In the genomic region with DNA sequence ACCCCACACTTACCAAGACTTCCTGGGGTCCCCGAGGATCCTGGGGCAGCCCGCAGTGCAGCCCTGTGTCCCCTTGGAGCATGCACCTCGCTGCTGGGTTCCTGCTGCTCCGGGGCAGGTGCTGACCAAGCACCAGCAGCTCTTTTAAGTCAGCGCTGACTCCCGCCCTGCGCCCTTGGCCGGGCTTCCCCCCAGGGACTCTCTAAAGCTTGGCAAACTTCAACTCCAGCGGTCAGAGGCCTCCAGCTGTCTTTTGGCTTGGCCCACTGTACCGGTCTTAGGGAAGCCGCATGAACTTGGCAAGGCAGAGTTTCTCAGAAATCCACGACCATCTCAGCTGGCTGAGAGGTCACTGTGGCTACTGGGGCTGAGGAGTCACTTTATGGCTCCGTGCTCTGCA, we compare ENCODE assay signal across 8 mouse cellular contexts. TPM values are rescaled to one million over a fixed set of nuclear protein-coding genes. Genes with fewer than 3 reads are reported as not detected.
DNase-seq lines count a peak whose midpoint lies in the region; ATAC-seq lines count a peak whose summit lies in the region.

A gene (minus strand): TSS at position 111 of the 400 bp plus-strand sequence.

- no peak for ATAC-seq in kidney, embryonic 15.5 days (replicated peaks; ENCODE audit: low FRiP score)
- ATAC-seq in heart, embryonic 13.5 days (ENCODE audit: extremely low read depth, insufficient number of reproducible peaks, low FRiP score, low TSS enrichment), result no peak
- ATAC-seq in limb, embryonic 13.5 days (ENCODE audit: low FRiP score, low read depth), result 0 out of 2 replicates have a peak, but pooled peaks have one; percentile 36
- ATAC-seq in stomach, embryonic 15.5 days (ENCODE audit: insufficient read depth, low FRiP score, low read depth), result peak; percentile 60; the same call in 1 of the 2 replicates
- ATAC-seq in megakaryocyte progenitor cell, adult 5-6 weeks (replicated peaks; ENCODE audit: poor library complexity), result no peak
- no peak for ATAC-seq in forebrain, embryonic 12.5 days (ENCODE audit: low FRiP score)

- peak; percentile 47 for DNase-seq in kidney, adult 18-20 months
- no peak for DNase-seq in cerebellum, adult 11 months

- peaks cover 12% of the 10 kb centered on the region; the same call in 1 of the 2 replicates for H3K27me3 ChIP-seq in kidney, embryonic 15.5 days
- peaks cover 18% of the 10 kb centered on the region for H3K27me3 ChIP-seq in heart, embryonic 13.5 days (replicated peaks)
- peaks cover 18% of the 10 kb centered on the region; the same call in 1 of the 2 replicates for H3K27me3 ChIP-seq in limb, embryonic 13.5 days
- no peaks in the 10 kb centered on the region for H3K27me3 ChIP-seq in stomach, embryonic 15.5 days (replicated peaks)
- H3K27me3 ChIP-seq in forebrain, embryonic 12.5 days, result no peaks in the 10 kb centered on the region

- no peaks in the 10 kb centered on the region for H3K9me3 ChIP-seq in kidney, embryonic 15.5 days (replicated peaks)
- H3K9me3 ChIP-seq in heart, embryonic 13.5 days, result no peaks in the 10 kb centered on the region
- no peaks in the 10 kb centered on the region for H3K9me3 ChIP-seq in limb, embryonic 13.5 days
- H3K9me3 ChIP-seq in stomach, embryonic 15.5 days, result no peaks in the 10 kb centered on the region
- H3K9me3 ChIP-seq in forebrain, embryonic 12.5 days, result no peaks in the 10 kb centered on the region

- WGBS in kidney, embryonic 15.5 days, result 10% methylated on average over 13 of the region's 13 CpGs
- 18% methylated on average over 13 of the region's 13 CpGs for WGBS in heart, embryonic 13.5 days
- 11% methylated on average over 13 of the region's 13 CpGs for WGBS in limb, embryonic 13.5 days
- WGBS in stomach, embryonic 15.5 days, result 16% methylated on average over 13 of the region's 13 CpGs
- 26% methylated on average over 13 of the region's 13 CpGs for WGBS in forebrain, embryonic 12.5 days

- H3K9ac ChIP-seq in kidney, embryonic 15.5 days, result no peak within 1 kb of the TSS
- no peak within 1 kb of the TSS; the same call in 1 of the 2 replicates for H3K9ac ChIP-seq in heart, embryonic 13.5 days
- no peak within 1 kb of the TSS for H3K9ac ChIP-seq in limb, embryonic 13.5 days
- no peak within 1 kb of the TSS for H3K9ac ChIP-seq in stomach, embryonic 15.5 days
- no peak within 1 kb of the TSS for H3K9ac ChIP-seq in forebrain, embryonic 12.5 days

- H3K4me1 ChIP-seq in kidney, embryonic 15.5 days, result peaks cover 10% of the 10 kb centered on the region
- peaks cover 9% of the 10 kb centered on the region for H3K4me1 ChIP-seq in heart, embryonic 13.5 days
- peaks cover 13% of the 10 kb centered on the region for H3K4me1 ChIP-seq in limb, embryonic 13.5 days
- peaks cover 8% of the 10 kb centered on the region; the same call in 1 of the 2 replicates for H3K4me1 ChIP-seq in stomach, embryonic 15.5 days
- H3K4me1 ChIP-seq in forebrain, embryonic 12.5 days, result no peaks in the 10 kb centered on the region

- H3K27ac ChIP-seq in kidney, embryonic 15.5 days, result no peak within 1 kb of the TSS
- H3K27ac ChIP-seq in heart, embryonic 13.5 days (replicated peaks), result no peak within 1 kb of the TSS
- H3K27ac ChIP-seq in limb, embryonic 13.5 days, result no peak within 1 kb of the TSS
- no peak within 1 kb of the TSS for H3K27ac ChIP-seq in stomach, embryonic 15.5 days
- H3K27ac ChIP-seq in forebrain, embryonic 12.5 days, result no peak within 1 kb of the TSS

- no peak within 1 kb of the TSS for H3K4me2 ChIP-seq in kidney, embryonic 15.5 days
- H3K4me2 ChIP-seq in heart, embryonic 13.5 days, result peak within 1 kb of the TSS; percentile 16; the same call in 1 of the 2 replicates
- H3K4me2 ChIP-seq in limb, embryonic 13.5 days (replicated peaks), result no peak within 1 kb of the TSS
- peak within 1 kb of the TSS; percentile 29 for H3K4me2 ChIP-seq in stomach, embryonic 15.5 days
- no peak within 1 kb of the TSS for H3K4me2 ChIP-seq in forebrain, embryonic 12.5 days

- H3K4me3 ChIP-seq in kidney, embryonic 15.5 days (replicated peaks), result no peak within 1 kb of the TSS
- H3K4me3 ChIP-seq in heart, embryonic 13.5 days, result no peak within 1 kb of the TSS
- no peak within 1 kb of the TSS for H3K4me3 ChIP-seq in limb, embryonic 13.5 days
- no peak within 1 kb of the TSS for H3K4me3 ChIP-seq in stomach, embryonic 15.5 days (replicated peaks)
- no peak within 1 kb of the TSS for H3K4me3 ChIP-seq in forebrain, embryonic 12.5 days (replicated peaks)

- H3K36me3 ChIP-seq in kidney, embryonic 15.5 days, result no peaks in the 10 kb centered on the region
- H3K36me3 ChIP-seq in heart, embryonic 13.5 days, result no peaks in the 10 kb centered on the region
- H3K36me3 ChIP-seq in limb, embryonic 13.5 days, result no peaks in the 10 kb centered on the region
- no peaks in the 10 kb centered on the region for H3K36me3 ChIP-seq in stomach, embryonic 15.5 days
- no peaks in the 10 kb centered on the region for H3K36me3 ChIP-seq in forebrain, embryonic 12.5 days (replicated peaks)

RNA-seq across cellular contexts. Expression of the gene that starts here (rescaled TPM):
- polyA plus RNA-seq in kidney, embryonic 15.5 days (2015; fragmentation: Nextera tagmentation; extraction: Ambion mirVana), result 0.37 and 0.42 TPM in 2 replicates
- 0.07 and 0.08 TPM in 2 replicates for polyA plus RNA-seq in heart, embryonic 13.5 days (2015; fragmentation: Nextera tagmentation; extraction: Ambion mirVana)
- 0.27 and 0.52 TPM in 2 replicates for polyA plus RNA-seq in limb, embryonic 13.5 days (2015; fragmentation: Nextera tagmentation; extraction: Ambion mirVana)
- polyA plus RNA-seq in stomach, embryonic 15.5 days (2015; fragmentation: Nextera tagmentation; extraction: Ambion mirVana), result 2.8 and 2.9 TPM in 2 replicates
- not detected in 2 replicates for total RNA-seq in megakaryocyte progenitor cell, adult 5-6 weeks (2015)
- total RNA-seq in megakaryocyte progenitor cell, adult 5-6 weeks (2017), result not detected in 2 replicates
- polyA plus RNA-seq in forebrain, embryonic 12.5 days (2016; fragmentation: Nextera tagmentation; extraction: Ambion mirVana), result 0.08 and 0.18 TPM in 2 replicates

Comparison
In these comparisons a context has a peak if more than half of its experiments do, and no peak if none do; other contexts are left out.
1. Peak in ATAC-seq in limb, embryonic 13.5 days; RNA of the gene not detected or under 1 TPM.
2. H3K4me2 ChIP-seq: peak in heart, embryonic 13.5 days (single experiment) and stomach, embryonic 15.5 days (single experiment); none in kidney, embryonic 15.5 days (single experiment), limb, embryonic 13.5 days (single experiment) and forebrain, embryonic 12.5 days (single experiment).